Mouse (Mus musculus) spleen, embryonic (tissue): ENCODE measurements around the gene Ptprg.
"Not testable (repeated sequence)": the region's sequence is repeated elsewhere in the genome, so short reads cannot be mapped to it uniquely, and the experiment has no call there.

ENCODE experiments used
- CTCF ChIA-PET: fragments of 350-600 bp; sonication (Branson Sonifier 250); formaldehyde crosslinking; loops from one replicate; lab custom pipeline; 2022; lab: Charles Lee

Ptprg gene

DNA sequence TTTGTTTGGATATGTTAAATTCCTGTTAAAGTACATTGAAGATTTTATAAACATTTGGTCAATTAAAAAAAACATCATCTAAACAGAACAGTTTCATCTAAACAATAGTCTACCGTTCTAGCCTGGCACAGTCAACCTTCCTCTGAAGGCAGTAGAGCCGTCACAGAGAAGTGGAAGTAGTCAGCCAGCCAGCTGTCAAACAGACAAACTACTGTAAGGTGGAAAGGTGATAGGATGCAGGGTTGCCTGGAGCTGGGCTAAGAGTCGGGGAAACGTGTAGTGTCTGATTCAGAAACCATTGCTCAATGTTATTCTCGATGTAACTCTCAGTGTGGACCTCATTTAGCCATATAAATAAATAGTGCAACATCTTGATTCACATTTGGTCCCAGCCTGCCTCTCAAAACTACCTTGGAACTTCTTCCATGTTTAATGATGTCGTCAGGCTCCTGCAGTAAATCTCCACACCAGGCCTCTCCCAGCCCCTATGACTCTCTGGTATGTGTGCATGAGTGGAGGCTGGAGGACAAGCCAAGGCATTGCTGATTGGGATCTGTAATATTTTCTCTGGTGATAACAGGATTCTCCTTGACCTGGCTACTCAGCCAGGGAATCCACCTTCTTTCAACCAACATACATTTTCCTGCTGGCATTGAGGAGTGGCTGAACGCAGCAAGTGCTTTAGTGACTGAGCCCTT, 178.0 kb downstream of the Ptprg start:
- CTCF ChIA-PET = no interaction called here

DNA sequence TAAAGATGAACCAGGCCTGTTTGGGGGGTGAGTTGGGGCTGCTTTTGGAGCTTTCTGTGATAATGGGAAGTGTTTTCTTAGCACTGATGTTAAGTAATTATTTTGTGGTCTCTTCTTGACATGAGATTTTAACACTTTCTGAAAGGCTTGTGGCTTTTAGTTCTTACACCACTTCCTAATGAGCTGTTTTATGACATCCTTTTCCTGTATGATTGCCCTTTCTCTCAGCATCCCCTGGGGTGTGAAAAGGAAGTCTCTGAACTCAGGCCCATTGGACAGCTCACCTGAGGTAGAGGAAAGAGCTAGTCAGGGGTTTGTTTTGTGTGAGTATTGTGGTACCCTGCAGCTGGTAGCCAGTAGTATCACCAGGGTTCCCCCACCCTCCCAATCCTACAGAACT, 179.0 kb downstream of the Ptprg start:
- CTCF ChIA-PET = no interaction called here

DNA sequence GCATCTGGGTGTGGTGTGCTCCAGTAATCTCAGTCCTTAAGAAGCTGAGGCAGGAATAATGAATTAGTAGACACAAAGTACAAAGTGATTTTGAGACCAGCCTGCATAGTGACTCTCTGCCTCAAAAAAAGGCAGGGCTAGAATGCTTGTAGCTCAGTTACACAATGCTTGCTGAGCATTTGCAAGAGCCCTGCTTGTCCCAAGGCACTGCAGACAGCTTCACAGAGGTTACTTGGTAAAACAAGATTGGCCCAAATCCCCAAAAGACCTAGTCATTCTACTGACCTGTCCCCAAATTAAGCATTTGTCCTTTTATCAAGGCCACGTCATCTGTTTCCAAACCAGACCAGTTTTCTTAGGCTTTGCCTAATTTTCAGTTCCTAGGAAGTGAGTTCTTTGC, 190.4 kb downstream of the Ptprg start:
- CTCF ChIA-PET = no interaction called here

DNA sequence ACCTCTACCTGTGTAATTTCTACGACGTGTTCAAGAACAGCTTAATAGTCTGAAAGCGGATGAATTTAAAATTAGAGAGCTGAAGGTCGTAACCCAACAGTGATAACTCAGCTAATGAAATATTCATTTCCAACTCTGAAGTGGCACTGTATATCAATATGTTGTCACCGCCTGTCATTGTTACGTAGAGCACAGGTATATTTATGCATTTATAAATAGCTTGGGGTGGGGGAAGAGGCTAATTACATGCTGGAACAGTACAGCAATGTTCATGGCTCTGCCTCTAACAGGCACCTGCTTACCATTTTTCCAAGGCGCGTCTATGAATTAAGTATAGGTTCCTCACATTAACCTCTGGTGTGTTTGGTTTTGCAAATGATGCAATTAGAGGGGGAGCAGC, 199.3 kb downstream of the Ptprg start:
- CTCF ChIA-PET = no interaction called here

DNA sequence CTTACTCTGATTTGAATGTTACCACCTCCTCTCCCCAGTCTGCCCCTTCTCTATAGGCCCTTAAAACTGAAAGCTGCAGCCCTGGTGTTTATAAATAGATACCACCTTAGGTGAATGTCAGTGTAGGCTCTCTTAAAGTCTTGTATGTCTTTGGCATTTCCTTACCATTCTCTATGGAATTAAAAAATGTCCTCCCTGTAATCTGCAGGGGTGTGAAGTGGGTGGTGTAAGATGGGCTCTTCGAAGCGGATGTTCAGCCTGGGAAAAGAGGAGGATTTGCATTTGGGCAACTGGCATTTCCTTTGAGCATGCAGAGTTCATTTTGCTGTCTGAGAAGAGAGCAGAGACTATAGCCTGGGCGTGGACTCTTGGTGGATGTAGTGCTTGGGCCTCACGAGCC, 201.3 kb downstream of the Ptprg start:
- CTCF ChIA-PET = no interaction called here

DNA sequence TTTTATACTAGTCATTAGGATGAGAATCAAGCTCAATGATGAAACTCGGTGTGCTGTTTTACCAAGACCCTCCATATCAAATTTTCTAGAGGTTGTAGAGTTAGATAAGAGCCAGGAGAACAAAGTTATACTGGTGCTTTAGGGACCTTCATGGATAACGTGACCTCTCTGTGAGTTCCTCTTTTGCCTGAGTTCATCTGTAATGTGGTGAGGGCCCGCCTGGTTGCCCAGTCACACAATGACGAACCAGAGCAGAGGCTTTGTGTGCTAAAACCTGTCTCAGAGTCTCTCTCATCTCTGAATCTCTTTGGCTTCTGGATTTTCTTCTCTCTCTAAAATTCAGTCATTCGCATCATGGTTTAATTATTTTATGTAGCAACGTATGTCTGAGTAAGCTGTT, 204.9 kb downstream of the Ptprg start:
- CTCF ChIA-PET = no interaction called here

DNA sequence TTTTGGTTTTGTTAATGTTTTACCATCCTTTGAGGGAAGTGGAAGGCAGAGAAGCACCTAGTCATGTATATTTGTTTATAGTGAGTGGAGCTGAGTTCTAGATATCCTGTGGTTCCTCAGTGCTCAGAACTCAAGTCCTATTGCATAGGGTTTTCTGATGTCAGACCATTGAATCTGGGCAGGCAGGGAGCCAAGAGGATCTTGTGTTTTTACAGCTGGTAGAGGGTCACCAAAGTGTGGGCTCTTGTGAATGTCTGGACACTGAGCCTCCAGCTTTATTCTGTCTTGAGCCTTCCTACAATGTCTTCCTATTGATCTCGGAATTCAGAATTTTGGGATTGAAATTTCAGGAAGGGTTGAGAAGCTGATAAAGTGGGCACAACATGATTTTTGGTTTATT, 206.0 kb downstream of the Ptprg start:
- CTCF ChIA-PET = no interaction called here

DNA sequence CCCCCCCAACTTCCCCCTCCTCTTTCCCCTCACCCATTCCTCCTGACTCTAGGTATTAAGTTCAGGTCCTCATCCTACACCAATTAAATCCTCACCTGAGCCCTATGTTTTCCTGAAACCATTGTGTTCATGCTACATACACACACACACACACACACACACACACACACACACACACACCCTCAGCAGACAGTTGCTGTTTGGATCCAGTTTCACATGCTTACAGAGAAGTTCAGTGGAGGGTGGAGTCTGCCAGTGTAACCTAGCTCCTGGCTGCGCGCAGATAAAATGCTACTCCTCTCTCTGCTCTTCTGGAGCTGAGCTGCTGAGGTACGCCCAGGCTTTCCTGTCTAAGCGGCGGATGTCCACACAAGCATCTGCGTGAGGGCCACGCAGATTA, 209.7 kb downstream of the Ptprg start:
- CTCF ChIA-PET = no interaction called here

DNA sequence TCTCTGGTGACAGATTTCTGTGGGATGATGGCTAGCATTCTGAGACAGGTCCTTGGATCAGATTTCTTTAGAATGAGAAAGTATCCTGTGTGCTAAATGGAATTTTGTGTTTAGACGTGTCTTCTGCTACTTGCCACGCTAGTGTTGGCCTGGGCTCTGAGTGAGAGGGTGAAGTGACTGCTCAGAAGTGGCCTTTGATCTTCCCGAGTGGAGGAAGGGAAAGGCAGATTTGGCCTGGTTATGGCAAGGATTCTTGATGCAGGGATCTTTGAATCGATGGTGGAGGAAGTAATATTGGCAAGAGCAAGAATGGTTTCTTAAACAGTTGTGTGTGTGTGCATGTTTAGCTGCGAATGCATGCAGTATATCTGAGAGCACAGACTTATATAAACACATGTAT, 219.4 kb downstream of the Ptprg start:
- CTCF ChIA-PET = no interaction called here

DNA sequence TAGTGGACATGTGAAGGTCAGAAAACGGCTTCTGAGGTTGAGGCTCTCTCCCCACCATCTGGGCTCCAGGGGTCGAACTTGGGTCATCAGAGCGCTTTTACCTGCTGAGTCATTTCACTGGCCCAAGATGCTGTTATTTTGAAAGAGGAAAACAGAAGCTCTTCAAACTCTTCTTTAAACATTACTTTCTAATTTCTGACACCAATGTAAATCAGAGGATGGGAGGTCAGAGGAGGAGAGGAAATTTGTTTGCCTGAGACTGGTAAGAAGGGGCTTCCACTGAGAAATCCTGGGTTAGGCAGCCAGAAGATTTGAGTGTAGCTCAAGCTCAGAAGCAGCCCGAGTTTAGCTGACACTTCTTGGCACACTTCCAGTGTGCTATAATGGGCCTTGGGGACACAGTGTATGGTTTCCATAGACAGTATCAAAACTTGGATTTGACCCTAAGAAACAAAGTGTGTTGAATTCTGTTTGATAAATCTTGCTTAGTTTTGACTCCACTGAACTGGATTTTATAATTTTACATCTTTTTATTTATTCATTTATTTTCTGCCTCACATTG, 221.2 kb downstream of the Ptprg start:
- CTCF ChIA-PET = no interaction called here

DNA sequence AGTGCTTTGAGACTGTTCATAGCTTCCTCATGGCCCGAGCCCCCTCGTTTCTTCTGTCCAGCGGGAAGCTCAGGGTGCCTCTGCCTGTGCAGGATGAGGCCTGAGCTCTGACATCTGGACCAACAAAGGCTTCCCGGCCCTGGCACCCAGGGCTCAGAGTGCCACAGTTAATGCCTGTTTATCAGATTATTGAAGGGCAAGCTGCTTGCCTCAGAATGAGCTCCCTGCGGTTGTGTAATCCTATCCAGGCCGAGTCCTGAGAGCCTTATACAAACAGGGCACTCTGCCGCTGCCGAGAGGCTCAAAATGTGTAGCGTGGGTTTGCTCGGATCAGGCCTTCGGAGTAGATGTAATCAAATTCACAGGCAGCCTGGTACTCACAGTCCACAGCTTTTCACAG, 221.9 kb downstream of the Ptprg start:
- CTCF ChIA-PET = no interaction called here

DNA sequence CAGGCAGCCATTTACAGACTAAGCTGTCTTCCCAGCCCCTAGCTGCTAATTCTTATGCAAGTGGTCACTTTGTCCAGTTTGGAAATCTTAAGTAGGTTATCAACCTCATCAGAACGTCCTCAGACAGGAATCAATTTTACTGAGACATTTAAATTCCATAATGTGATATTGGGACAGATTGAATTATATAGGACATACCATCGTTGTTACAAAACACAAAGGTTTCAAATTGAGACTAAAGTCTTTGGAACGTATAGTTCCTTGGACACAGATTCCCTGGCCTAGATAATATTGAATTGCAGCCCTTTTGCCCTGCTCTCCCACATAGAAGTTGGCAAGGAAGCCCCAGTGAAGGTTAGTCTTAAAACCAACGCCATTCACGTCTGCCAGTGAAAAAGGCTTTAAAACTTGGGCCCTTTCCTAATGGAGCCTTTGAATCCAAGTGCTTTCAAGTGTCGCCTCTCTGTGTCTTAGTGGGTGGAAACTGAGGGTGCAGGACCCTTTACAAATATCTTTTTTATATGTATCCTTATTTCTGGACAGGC, 222.7 kb downstream of the Ptprg start:
- CTCF ChIA-PET = no interaction called here

DNA sequence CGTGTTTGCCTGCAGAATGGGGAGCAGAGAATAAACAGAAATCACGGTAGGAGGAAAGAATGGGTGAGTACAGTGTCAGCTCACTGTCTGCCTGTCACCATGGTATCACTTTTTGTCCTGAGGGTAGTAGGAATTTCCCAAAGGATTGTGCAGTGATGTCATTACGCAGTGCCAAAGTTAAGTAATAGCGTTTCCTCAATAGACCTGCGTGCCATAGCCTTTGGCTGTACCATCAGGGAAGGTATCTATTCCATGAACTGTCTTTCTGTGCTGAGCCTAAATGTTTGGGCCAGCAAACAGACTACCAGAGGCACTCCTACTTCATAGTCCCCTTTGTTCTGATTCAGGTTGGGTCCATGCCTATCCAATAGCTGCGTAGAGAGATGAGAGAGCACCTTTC, 223.2 kb downstream of the Ptprg start:
- CTCF ChIA-PET = no interaction called here

DNA sequence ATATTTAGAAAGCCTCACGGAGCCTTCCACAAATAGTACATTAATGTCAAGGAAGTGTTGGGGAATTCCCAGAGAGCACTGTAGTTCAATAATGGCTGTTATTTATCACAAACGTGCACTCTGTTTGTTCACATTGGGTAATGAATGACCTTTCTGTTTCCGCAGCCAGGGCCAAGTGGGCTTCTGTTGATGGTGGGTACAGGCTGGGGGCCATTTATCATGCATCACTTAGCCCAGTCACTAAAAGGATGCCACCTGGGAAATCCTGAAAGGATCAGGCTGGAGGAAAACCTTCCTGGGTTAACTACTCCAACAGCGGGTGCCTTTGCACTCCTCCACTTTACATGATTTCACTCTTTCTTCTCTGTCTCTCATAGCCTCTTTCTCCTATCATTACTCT, 237.9 kb downstream of the Ptprg start:
- CTCF ChIA-PET = no interaction called here

DNA sequence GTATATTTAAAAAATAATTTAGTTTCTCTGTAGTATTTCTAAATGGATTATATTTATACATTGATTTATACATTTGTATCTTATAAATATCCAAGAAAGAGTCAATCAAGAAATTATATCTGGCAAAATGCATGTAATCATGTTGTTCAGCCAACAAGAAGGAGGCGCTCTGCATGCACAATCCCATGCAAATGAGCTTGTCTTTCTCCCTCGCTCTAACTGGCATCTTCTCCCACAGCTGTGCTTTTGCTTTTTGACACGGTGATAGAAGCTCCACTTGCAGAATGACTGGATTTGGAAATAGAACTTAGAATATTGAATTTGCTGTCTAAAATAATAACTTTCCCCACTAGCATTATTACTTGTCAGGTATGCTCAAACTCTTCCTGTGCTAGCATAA, 240.5 kb downstream of the Ptprg start:
- CTCF ChIA-PET = no interaction called here

DNA sequence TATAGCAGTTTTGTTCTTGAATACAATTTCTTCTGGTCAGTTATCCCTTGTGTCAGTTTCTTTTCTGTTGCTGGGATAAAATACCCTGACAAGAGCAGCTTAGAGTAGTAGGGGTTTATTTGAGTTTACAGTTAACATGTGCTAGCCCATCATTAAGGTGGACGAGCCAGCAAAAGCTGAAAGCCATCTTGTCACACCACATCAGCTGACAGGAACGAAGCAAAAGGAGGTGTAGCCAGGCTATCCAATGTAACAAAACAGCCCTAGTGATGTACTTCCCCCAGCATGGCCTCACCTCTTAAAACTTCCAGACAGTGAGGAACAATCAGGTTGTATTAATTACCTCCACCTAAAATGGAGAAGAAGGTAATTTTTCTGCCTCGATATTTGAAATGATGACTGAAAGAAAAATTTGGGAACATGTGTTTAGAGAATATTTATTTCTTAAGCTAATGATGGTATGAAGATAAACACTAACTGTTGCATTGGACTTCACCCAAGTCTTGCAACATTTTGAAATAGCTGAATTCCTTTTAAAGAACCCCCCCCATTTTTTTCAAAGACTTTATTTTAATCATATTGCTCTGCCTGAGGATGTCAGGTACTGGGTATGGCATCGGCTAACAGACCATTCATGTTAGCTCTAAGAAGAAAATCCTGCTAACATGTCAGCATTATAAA, 249.2 kb downstream of the Ptprg start:
- CTCF ChIA-PET = no interaction called here

DNA sequence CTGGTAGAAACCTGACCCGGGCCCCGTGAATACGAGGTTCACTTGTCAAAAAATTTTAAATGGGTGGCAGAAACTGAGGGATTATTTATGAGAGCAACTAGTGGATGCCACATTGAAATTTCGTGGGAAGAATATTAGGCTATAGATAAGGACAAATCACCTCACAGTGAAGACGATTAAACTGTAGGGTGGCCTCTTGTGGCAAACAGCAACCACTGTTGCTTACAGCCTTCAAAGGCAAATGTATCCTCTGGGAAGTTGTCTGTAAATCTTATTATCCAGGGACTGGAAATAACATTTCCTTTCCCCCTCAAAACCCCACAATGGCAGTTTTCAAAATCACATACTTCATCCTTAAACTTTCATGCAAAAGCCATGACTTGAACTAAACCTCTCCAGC, 253.3 kb downstream of the Ptprg start:
- CTCF ChIA-PET = no interaction called here

DNA sequence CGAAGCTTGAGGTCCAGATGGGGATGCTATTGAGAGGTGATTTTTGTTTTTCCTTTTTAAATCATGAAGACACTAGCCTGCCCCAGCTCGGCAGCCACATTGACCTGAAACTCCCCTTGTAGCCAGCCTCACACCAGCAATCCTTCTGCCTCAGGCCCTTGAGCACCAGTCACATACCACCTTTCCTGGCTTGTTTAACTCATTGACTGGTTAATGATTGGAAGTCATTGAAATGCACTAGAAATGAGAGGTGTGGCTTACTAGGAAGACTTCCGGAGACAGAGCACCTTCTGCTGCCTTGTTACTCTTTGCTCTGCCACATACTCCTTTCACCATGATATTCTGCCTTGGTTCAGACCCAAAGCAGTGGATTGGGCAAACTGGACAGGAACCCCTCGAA, 254.1 kb downstream of the Ptprg start:
- CTCF ChIA-PET = no interaction called here

DNA sequence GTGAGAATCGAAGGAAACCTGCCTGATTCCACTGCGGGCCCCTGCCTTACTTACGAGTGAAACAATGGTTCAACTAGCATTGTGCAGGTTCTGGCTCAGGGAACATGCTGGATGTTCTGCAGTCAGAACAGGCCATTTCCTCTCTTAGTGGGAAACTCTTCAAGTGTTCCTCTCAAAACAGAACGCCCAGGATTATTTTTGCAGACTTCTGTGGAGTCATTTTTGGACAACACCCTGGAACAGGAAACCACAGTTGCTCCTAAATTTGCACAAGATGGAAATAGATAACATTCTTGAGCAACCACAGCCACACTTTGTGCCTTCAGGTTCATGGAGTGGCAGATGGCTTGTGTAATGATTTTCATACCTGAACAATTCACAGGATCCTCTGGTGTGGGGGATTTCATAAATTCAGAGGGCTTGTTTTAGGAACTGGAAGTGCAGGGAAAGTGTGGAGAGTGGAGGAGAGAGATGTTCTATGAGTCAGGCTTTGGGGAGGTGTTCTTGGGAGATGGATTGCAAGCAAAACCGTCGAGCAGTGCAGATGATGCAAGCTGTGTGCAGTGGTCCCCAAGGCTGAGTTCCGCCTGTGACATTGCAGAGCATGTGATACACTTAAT, 257.9 kb downstream of the Ptprg start:
- CTCF ChIA-PET = no interaction called here

DNA sequence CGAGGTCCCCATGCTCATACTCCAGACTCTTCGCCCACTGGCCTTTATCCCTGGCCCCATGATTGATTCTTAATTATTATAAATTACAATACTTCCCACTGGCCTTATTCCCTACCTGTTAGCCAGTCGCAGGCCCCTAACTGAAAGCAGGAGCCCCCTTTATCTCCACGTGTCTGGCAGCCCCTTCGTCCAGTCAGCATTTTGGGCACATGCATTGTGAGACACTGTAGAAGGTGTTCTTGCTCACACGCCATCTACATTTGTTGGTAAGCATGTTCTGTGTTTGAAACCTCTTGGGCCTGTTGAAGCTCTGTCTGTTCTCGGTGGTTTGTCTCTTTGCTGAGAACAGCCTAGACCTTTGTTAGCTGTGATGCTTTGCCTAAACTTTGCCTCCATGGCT, 259.0 kb downstream of the Ptprg start:
- CTCF ChIA-PET = no interaction called here

DNA sequence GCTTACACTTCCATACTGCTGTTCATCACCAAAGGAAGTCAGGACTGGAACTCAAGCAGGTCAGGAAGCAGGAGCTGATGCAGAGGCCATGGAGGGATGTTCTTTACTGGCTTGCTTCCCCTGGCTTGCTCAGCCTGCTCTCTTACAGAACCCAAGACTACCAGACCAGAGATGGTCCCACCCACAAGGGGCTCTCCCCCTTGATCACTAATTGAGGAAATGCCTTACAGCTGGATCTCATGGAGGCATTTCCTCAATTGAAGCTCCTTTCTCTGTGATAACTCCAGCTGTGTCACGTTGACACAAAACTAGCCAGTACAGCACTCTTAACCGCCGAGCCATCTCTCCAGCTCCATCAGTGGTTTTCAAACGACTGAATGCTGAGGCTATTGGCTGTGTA, 261.5 kb downstream of the Ptprg start:
- CTCF ChIA-PET = not testable (repeated sequence)

DNA sequence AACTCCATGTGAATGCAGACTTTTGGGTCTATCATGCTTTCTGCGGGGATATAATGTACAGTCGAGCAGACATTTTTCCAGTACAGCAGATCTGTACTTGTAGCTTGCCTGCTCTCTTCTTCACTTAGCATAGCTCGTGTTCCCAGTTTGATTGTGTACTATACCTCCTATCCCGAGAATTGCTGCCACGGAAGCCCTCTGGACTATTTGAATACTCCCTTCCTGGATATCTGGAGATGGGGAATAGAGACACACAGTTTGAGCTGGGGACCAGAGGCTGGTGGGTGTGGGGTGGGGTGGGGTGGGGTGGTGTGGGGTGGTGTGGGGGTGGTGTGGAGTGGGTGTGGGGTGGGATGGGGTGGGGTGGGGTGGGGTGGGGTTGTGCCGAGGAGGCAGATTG, 263.9 kb downstream of the Ptprg start:
- CTCF ChIA-PET = no interaction called here

DNA sequence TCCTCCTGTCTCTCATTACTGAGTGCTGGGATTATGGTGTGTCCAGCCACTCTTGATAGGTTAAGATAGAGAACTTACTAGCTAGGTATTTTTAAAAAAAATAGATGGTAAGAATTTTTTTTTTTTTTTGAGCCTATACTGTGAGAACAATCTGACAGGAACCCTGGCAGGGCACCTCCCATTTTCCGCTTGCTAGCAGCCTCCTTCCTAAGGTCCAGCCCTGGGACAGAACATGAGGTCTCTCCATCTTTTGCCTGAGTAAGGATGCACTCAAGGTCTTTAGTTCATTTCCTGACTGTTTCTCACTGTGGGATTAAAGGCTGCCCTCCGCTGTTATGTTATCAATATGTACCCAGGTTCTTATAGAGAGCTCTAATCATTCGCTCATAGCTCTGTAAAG, 264.7 kb downstream of the Ptprg start:
- CTCF ChIA-PET = no interaction called here
